Mouse (Mus musculus) heart, postnatal 0 days (tissue): Measurements from ENCODE around the gene Mark2. TPM values are rescaled to one million over a fixed set of nuclear protein-coding genes. Genes with fewer than 3 reads are reported as not detected.
A peak's percentile ranks its signal among the peaks of the same experiment; 100 is the strongest.

Experiments
- ATAC-seq: fragments of 200-750 bp; cut with Nextera tagmentation; 2 replicates; pipeline ENCODE4 v1.8.0; 2017; ENCODE audit warnings: low read depth, moderate number of reproducible peaks, moderate library complexity; ENCODE audit not compliant: insufficient read depth
- DNase-seq: peaks from one replicate; pipeline ENCODE4 v3.0.0-alpha.2; 2016; ENCODE audit warnings: low spot score
- H3K27ac ChIP-seq: fragments of 300-500 bp; sonication (generic); 2 replicates; pipeline ENCODE4 v1.5.1; 2014; ENCODE audit warnings: low read depth, mild to moderate bottlenecking
- H3K27me3 ChIP-seq: fragments of 300-500 bp; sonication (generic); 2 replicates; pipeline ENCODE4 v1.6.1; 2014; ENCODE audit warnings: low read length, mixed read lengths; ENCODE audit not compliant: control insufficient read depth, insufficient read depth
- H3K36me3 ChIP-seq: fragments of 300-500 bp; sonication (generic); replicated peaks from 2 replicates; pipeline ENCODE4 v1.6.1; 2014; ENCODE audit warnings: low read length, mixed read lengths; ENCODE audit not compliant: control insufficient read depth, insufficient read depth
- H3K4me1 ChIP-seq: fragments of 300-500 bp; sonication (generic); 2 replicates; pipeline ENCODE4 v1.6.1; 2014; ENCODE audit warnings: antibody characterized with exemption; ENCODE audit not compliant: control insufficient read depth, insufficient read depth
- H3K4me2 ChIP-seq: fragments of 300-500 bp; sonication (generic); 2 replicates; pipeline ENCODE4 v1.6.1; 2014; ENCODE audit warnings: low read depth, mild to moderate bottlenecking, low read length, moderate library complexity
- H3K4me3 ChIP-seq: fragments of 300-500 bp; sonication (generic); 2 replicates; pipeline ENCODE4 v1.5.1; 2014; ENCODE audit warnings: low read depth, low read length
- H3K9ac ChIP-seq: fragments of 300-500 bp; sonication (generic); replicated peaks from 2 replicates; pipeline ENCODE4 v1.6.1; 2014; ENCODE audit warnings: low read depth, low read length, mixed read lengths
- H3K9me3 ChIP-seq: fragments of 300-500 bp; sonication (generic); replicated peaks from 2 replicates; pipeline ENCODE4 v1.6.1; 2016; ENCODE audit warnings: low read length; ENCODE audit not compliant: control insufficient read depth
- CTCF ChIP-seq: IDR thresholded peaks from 2 replicates; pipeline ENCODE4 v1.5.1; 2016; ENCODE audit warnings: antibody characterized with exemption, control low read depth, low read depth
- EP300 ChIP-seq: IDR thresholded peaks from 2 replicates; pipeline ENCODE4 v1.6.1; 2016; ENCODE audit warnings: antibody characterized with exemption, low read depth
- WGBS: fragments of 180-500 bp; shearing (Covaris S2); extraction: QIAGEN DNeasy Blood & Tissue Kit; methylation state at CpG from one replicate; pipeline ENCODE4 v1.1.7; 2014; 5-methylcytosine and 5-hydroxymethylcytosine counted together
- polyA plus RNA-seq: library from polyadenylated mRNA; unstranded; fragments of >200 nt; fragmentation: Nextera tagmentation; extraction: Ambion mirVana; gene quantifications from 2 replicates; pipeline ENCODE4 v1.2.1, GENCODE M21; 2015
- total RNA-seq: library from RNA; depleted of rRNA; stranded (reverse); fragments of >200 nt; gene quantifications from 2 replicates; pipeline ENCODE4 v1.2.3, GENCODE M21; 2014; ENCODE audit warnings: low replicate concordance; rRNA removed

Mark2 gene
- total RNA-seq (33.6 and 35.2 TPM in 2 replicates), polyA plus RNA-seq (17.8 and 19.3 TPM in 2 replicates)

- H3K4me1 ChIP-seq = peaks cover 39% of the 10 kb centered on the region
- ATAC-seq = peak; percentile 93
- H3K9me3 ChIP-seq = no peaks in the 10 kb centered on the region
- H3K27ac ChIP-seq = peak within 1 kb of the TSS; percentile 90
- DNase-seq = peak; percentile 98
- H3K9ac ChIP-seq = peak within 1 kb of the TSS; percentile 98
- H3K4me3 ChIP-seq = peak within 1 kb of the TSS; percentile 95
- TF ChIP-seq CTCF = no peak
- H3K36me3 ChIP-seq = no peaks in the 10 kb centered on the region
- no peaks in the 10 kb centered on the region for H3K27me3 ChIP-seq
- H3K4me2 ChIP-seq = peak within 1 kb of the TSS; percentile 89
- 1% methylated on average over 62 of the region's 63 CpGs for WGBS
These were observed at the start of gene Mark2 for GRCm38 (mm10) chr19:7341512-7342397. TSS of gene Mark2 (minus strand) at chr19:7341860.

DNA sequence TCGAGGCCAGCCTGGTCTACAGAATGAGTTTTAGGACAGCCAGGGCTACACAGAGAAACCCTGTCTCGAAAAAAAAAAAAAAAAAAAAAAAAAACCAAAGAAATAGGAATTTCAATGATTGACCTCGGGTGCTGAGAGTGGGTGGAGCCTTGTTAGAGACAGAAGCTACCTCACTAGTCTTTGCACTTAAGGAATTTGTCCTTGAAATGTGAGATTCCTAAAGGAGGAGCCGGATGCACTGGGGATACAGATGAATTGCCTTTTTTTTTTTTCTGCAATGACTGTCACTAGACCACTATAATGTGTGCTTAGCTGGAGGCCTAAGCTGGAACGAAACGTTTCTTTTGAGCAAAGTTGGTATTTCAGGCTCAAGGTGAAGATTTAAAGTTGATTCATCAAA, 46.8 kb upstream of the Mark2 start:
- H3K4me3 ChIP-seq = no peak overlapping the region
- H3K36me3 ChIP-seq = no peaks in the 10 kb centered on the region
- DNase-seq (no peak), ATAC-seq (no peak)
- peaks cover 7% of the 10 kb centered on the region for H3K4me1 ChIP-seq
- no peaks in the 10 kb centered on the region for H3K27me3 ChIP-seq
- H3K9me3 ChIP-seq = peaks cover 14% of the 10 kb centered on the region
- 83% methylated on average over 6 of the region's 6 CpGs for WGBS
- no peak overlapping the region for H3K9ac ChIP-seq
- H3K27ac ChIP-seq = no peak overlapping the region
- TF ChIP-seq EP300 (no peak), CTCF (no peak)
- H3K4me2 ChIP-seq = no peak overlapping the region

GRCm38 (mm10) chr19:7386042-7386441, 44.4 kb upstream of the Mark2 start:
- no peak overlapping the region for H3K9ac ChIP-seq
- WGBS = 70% methylated on average over 2 of the region's 2 CpGs
- H3K4me3 ChIP-seq = no peak overlapping the region
- TF ChIP-seq CTCF (no peak), EP300 (no peak)
- H3K4me1 ChIP-seq = peaks cover 14% of the 10 kb centered on the region
- H3K36me3 ChIP-seq = no peaks in the 10 kb centered on the region
- no peak for DNase-seq
- H3K9me3 ChIP-seq = peaks cover 14% of the 10 kb centered on the region
- H3K27me3 ChIP-seq = no peaks in the 10 kb centered on the region
- no peak for ATAC-seq
- H3K27ac ChIP-seq = no peak overlapping the region
- H3K4me2 ChIP-seq = no peak overlapping the region

DNA sequence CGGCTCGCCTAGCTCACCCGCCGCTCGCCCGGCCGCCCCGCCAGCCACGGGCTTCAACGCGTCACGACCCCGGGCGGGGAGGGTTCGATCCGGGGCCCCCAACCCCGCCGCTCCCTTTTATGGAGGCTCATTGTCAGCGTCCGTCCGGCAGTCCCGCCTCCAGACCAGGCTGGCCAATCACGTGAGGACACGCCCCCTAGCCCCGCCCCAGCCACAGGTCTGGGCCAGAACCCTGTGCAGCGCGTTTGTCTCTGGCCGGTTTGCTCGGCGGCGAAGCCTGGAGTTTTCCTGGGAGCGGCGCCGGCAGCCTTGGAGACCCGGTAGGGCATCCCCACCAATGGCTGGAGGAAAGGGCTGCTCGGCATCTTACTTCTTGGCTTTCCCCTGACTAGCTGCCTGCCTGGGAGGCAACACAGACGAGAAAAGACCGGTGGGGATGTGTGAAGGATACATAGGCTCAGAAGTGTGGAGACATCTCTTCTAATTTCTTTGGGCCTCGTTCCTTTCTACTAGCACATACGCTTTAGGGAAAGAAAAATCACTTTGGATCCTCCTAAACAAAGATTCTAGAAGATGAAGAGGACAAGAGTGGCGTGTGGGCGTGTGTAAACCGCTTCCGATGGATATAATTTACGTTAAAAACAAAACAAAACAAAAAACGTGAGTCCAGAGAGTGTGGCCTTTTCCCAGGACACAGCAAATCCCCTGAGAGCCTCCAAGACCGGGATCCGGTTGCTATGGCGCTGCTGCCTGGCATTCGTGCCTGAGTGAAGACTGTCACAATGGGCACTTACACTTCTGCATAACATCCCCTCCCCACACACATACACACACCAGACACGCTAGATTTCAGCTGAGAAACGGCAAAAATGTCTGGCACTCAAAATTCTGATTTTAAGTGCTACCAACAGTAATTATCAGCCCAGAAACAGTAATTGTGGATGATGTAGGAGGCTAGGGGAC, 41.5 kb upstream of the Mark2 start, which contains the start of gene Spindoc:
Gene Spindoc (minus strand): TSS at position 92 of the 963 bp plus-strand sequence.
- under 1% methylated on average over 49 of the region's 52 CpGs for WGBS
- peak; percentile 91 for DNase-seq

DNA sequence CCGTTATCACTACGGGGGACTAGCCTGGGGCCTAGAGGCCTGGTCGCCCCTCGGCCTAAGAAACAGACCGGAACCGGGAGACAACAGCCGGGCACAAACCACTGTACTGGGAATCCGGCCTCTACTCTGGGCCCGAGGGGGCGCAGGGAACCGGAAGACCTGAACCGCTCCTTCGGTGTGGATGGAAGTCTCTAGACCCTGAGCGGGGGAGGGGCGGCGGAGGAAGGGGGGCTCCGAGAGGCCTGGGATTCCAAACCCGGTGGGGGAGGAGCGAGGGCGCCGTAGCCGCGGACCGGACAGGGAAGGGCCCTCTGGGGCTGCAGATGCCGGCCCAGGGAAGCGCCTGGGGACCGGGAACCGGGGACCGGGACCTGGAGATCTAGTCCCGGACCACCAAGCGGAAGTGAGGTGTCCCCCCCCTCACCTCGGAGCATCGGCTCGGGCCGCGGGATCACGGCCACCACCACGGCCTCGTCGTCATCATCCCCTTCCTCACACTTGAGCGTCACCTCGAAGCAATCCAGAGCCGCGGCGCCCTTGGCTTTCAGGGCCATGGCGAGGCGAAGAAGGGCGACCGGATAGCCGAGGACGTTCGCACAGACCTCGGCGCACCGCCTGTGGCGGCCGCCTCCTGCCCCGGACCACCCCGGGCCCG, 40.7 kb upstream of the Mark2 start:
- Histone ChIP-seq H3K36me3 (no peaks in the 10 kb centered on the region), H3K9ac (peak overlapping the region; percentile 94), H3K4me1 (peaks cover 14% of the 10 kb centered on the region), H3K27me3 (no peaks in the 10 kb centered on the region), H3K27ac (peak overlapping the region; percentile 87), H3K9me3 (peaks cover 8% of the 10 kb centered on the region; the same call in 1 of the 2 replicates), H3K4me3 (peak overlapping the region; percentile 87), H3K4me2 (peak overlapping the region; percentile 79)
- no peak for TF ChIP-seq CTCF
- TF ChIP-seq EP300 = no peak
- ATAC-seq (peak; percentile 65), DNase-seq (peak; percentile 48)
- WGBS = under 1% methylated on average over 41 of the region's 60 CpGs

More for the DNA sequence above, 41.5 kb upstream of the Mark2 start, which contains the start of gene Spindoc:
- Histone ChIP-seq H3K27me3 (no peaks in the 10 kb centered on the region), H3K36me3 (no peaks in the 10 kb centered on the region), H3K9me3 (peaks cover 8% of the 10 kb centered on the region; the same call in 1 of the 2 replicates), H3K9ac (peak within 1 kb of the TSS; percentile 94), H3K27ac (peak within 1 kb of the TSS; percentile 87), H3K4me1 (peaks cover 14% of the 10 kb centered on the region), H3K4me2 (peak within 1 kb of the TSS; percentile 79), H3K4me3 (peak within 1 kb of the TSS; percentile 87)
- peak; percentile 99 for ATAC-seq
- TF ChIP-seq CTCF (no peak), EP300 (no peak)
